Mouse (Mus musculus) small intestine, adult 2 months (tissue): Measurements from ENCODE around the gene Jak1.

ENCODE experiments used
- CTCF ChIP-seq: fragments of 200-500 bp; IDR thresholded peaks from 2 replicates; pipeline ENCODE4 v1.5.1; 2012; ENCODE audit warnings: low read depth, mild to moderate bottlenecking, control low read depth, inconsistent platforms, low read length, moderate library complexity, mixed read lengths; ENCODE audit not compliant: insufficient replicate concordance, insufficient read length; ENCODE audit errors: extremely low read depth
- POLR2A ChIP-seq: fragments of 200-500 bp; IDR thresholded peaks from 2 replicates; pipeline ENCODE4 v1.6.1; 2012; ENCODE audit warnings: low read depth, mild to moderate bottlenecking, control low read depth, inconsistent platforms, low read length, moderate library complexity

- no peak for TF ChIP-seq CTCF
- no peak for TF ChIP-seq POLR2A
These were observed 123.3 kb downstream of the Jak1 start for GRCm38 (mm10) chr4:101141768-101142167.
